Mouse (Mus musculus): ENCODE measurements around the gene Ptpn6.
"Not testable (repeated sequence)": the region's sequence is repeated elsewhere in the genome, so short reads cannot be mapped to it uniquely, and the experiment has no call there.

Gene Ptpn6

GRCm38 (mm10) chr6:124688151-124688758 lies 50.3 kb downstream of the Ptpn6 start:
- in situ Hi-C loops (cut with MboI; ENCODE audit: low pct_unique_long_range_greater_than_20kb in 1 of 2, low sequenced_read_pairs in 2 of 2, unreplicated experiment in 1 of 2): no loop called here

- in situ Hi-C loops (cut with MboI; ENCODE audit: low pct_unique_long_range_greater_than_20kb in 1 of 2, low sequenced_read_pairs in 2 of 2, unreplicated experiment in 1 of 2): not testable (repeated sequence)
These were observed 51.9 kb downstream of the Ptpn6 start for GRCm38 (mm10) chr6:124686644-124687043.

GRCm38 (mm10) chr6:124685606-124686386 lies 52.7 kb downstream of the Ptpn6 start:
- in situ Hi-C loops (cut with MboI; ENCODE audit: low pct_unique_long_range_greater_than_20kb in 1 of 2, low sequenced_read_pairs in 2 of 2, unreplicated experiment in 1 of 2): no loop called here

GRCm38 (mm10) chr6:124683591-124684417 lies 54.7 kb downstream of the Ptpn6 start:
- in situ Hi-C loops (cut with MboI; ENCODE audit: low pct_unique_long_range_greater_than_20kb in 1 of 2, low sequenced_read_pairs in 2 of 2, unreplicated experiment in 1 of 2): no loop called here

- in situ Hi-C loops (cut with MboI; ENCODE audit: low pct_unique_long_range_greater_than_20kb in 1 of 2, low sequenced_read_pairs in 2 of 2, unreplicated experiment in 1 of 2): not testable (repeated sequence)
These were observed 56.2 kb downstream of the Ptpn6 start for GRCm38 (mm10) chr6:124682291-124682690.

- in situ Hi-C loops (cut with MboI; ENCODE audit: low pct_unique_long_range_greater_than_20kb in 1 of 2, low sequenced_read_pairs in 2 of 2, unreplicated experiment in 1 of 2): no loop called here
These were observed 59.0 kb downstream of the Ptpn6 start for GRCm38 (mm10) chr6:124679486-124679885.

GRCm38 (mm10) chr6:124678769-124679168 lies 59.7 kb downstream of the Ptpn6 start:
- in situ Hi-C loops (cut with MboI; ENCODE audit: low pct_unique_long_range_greater_than_20kb in 1 of 2, low sequenced_read_pairs in 2 of 2, unreplicated experiment in 1 of 2): no loop called here

GRCm38 (mm10) chr6:124676171-124676570 lies 62.3 kb downstream of the Ptpn6 start:
- in situ Hi-C loops (cut with MboI; ENCODE audit: low pct_unique_long_range_greater_than_20kb in 1 of 2, low sequenced_read_pairs in 2 of 2, unreplicated experiment in 1 of 2): no loop called here

- in situ Hi-C loops (cut with MboI; ENCODE audit: low pct_unique_long_range_greater_than_20kb in 1 of 2, low sequenced_read_pairs in 2 of 2, unreplicated experiment in 1 of 2): no loop called here
These were observed 63.9 kb downstream of the Ptpn6 start for GRCm38 (mm10) chr6:124674591-124674990.

- in situ Hi-C loops (cut with MboI; ENCODE audit: low pct_unique_long_range_greater_than_20kb in 1 of 2, low sequenced_read_pairs in 2 of 2, unreplicated experiment in 1 of 2): no loop called here
These were observed 64.9 kb downstream of the Ptpn6 start for GRCm38 (mm10) chr6:124673619-124674018.

- in situ Hi-C loops (cut with MboI; ENCODE audit: low pct_unique_long_range_greater_than_20kb in 1 of 2, low sequenced_read_pairs in 2 of 2, unreplicated experiment in 1 of 2): no loop called here
These were observed 66.4 kb downstream of the Ptpn6 start for GRCm38 (mm10) chr6:124672100-124672499.
